Mouse (Mus musculus) testis, adult 2 months (tissue): ENCODE measurements around the gene Gpha2.

Source experiments
- CTCF ChIP-seq: fragments of 200-500 bp; IDR thresholded peaks from 2 replicates; pipeline ENCODE4 v1.5.1; 2012; ENCODE audit warnings: low read depth, mild to moderate bottlenecking, inconsistent platforms, low read length, moderate library complexity; ENCODE audit not compliant: control insufficient read depth, insufficient read depth, insufficient replicate concordance
- POLR2A ChIP-seq: fragments of 200-500 bp; IDR thresholded peaks from 2 replicates; pipeline ENCODE4 v1.6.1; 2012; ENCODE audit warnings: low read depth, mild to moderate bottlenecking, inconsistent platforms, low read length, moderate library complexity; ENCODE audit not compliant: control insufficient read depth

- TF ChIP-seq CTCF (no peak), POLR2A (no peak)
These were observed 44.5 kb downstream of the Gpha2 start for GRCm38 (mm10) chr19:6270661-6271060.
